Mouse (Mus musculus) frontal cortex, postnatal 14 days (tissue): ENCODE measurements around the gene Tmem82.

ENCODE experiments used
- DNase-seq, 2 experiments: peaks; one replicate each; pipeline ENCODE4 v3.0.0; 2022; ENCODE audit warnings: low spot score in 2 of 2

Tmem82 gene

GRCm38 (mm10) chr4:141614946-141615345 is 3.5 kb downstream of the Tmem82 start:
- DNase-seq: no peak

DNA sequence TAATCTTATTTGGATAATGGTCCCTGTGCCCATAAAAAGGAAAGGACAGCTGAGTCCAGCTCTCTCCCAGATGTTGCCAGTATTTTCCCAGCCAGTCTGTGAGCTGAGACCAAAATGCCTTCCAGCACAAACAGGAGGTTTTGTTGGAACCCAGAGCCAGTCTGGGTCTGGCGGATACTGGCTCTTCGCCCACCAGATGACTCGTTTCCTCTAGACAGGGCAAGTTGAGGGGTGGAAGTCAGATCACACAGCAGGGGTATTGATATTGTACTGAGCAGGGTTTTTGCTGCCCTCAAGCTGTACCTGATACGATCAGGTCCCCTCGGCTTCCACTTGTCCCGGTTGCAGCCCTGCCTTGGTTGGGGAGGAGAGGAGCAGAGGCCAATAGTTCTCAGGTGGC is 8.9 kb downstream of the Tmem82 start:
- DNase-seq: no peak

GRCm38 (mm10) chr4:141605861-141606260 is 12.6 kb downstream of the Tmem82 start, which contains the start of gene Fblim1:
Gene Fblim1 (minus strand): TSS chr4:141606096.
- DNase-seq: no peak

DNA sequence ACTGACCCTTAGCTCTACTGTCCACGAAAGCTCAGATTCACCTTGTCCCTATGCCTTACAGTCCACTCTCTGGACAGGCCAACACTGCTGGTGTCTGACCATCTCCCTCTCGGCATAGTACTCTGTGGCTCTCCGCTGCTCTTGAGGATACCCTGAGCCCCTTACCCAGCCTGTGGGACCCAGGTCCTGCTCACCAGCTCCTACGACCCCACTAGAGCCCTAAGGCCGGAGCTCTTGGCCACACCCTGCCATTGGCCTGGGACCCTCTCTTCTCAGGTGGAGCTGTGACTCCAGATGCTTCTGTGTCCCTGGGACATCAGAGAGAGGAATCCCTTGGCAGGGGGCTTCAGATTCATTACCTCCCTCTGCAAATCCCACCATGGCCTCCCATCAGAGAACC is 13.0 kb downstream of the Tmem82 start:
- no peak for DNase-seq

DNA sequence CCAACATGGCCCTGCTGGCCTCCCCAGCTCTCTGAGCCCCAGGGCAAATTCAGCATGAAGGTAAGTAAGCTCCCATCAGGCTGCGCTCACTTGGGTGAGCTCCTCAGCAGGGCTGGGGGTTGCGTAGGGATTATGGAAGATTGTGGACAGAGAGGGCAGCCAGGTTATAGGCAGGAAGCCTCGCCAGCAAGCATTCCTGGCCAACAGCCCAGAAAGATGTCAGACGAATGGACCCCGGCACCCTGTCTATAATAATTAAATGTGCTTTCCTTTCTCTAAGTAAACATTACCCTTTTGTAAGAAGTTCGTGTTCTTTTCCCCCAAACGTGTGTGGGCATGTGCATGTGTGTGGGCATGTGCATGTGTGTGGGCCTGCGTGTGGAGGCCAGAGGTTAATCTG is 13.9 kb downstream of the Tmem82 start:
- DNase-seq: no peak

GRCm38 (mm10) chr4:141603921-141604320 is 14.5 kb downstream of the Tmem82 start:
- DNase-seq: no peak

DNA sequence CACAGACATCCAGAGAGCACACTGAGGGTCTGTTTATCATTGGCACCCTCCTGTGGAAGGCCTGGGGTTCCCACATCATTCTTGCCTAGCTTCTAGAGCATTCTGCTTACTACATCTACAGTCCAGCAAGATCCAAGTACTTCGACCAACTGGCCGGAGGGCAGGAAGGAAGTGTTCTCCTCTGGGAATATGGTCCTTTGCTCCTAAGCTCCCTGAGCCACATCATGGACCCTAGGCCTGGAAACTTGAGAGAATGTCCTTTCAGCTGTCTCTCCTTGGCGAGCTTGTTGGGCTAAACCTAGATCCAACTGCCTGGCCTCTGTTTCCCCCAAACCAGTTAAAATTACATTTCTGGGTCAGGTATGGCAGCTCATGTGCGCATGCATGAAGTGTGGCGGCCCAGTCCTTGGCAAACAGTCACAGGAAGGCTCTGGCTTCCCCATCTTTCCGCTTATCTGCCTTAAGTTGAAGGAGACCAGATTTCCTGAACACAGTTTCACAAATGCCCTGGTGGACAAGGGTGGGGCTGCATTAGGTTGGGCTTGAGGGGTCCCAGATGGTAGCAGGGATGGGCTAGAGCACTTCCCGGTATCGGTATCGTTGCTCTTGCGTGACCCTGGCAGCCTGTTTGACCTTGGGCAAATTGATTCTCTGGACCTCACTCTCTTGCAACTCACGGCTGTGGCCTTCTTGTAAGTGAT is 15.8 kb downstream of the Tmem82 start:
- no peak for DNase-seq

DNA sequence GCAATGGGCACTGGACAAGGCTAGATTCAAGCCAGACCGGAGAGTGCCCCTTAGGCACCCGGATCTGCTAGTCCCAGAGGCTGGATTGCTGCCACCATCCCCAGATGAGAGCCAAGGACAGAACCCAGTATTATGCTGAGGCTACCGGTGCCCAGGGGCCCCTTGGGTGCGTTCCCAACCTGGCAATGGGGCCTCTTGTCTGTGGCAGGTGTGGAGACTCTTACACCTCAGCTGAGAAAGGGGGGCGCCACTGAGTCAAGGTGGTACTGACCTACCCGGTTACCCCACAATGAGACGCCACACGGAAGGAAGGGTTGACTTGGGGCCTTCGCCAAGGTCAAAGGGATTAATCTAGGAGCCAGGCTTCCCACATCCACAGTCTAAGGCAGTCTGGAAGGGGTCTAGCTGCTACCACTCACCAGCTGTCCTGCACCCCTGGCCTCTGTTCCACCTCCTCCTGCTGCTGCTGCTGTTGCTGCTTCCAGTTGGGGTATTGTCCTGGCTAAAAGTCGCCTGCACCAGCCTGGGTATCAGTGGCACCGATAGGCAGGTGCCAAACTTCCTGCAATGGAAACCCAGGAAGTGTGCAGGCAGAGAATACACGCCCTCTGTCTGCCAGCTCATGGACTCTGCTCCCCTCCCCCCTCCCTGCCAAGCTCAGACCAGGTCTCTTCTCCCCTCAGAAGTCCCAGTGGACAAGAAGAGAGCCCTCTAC is 17.1 kb downstream of the Tmem82 start:
- DNase-seq: no peak

GRCm38 (mm10) chr4:141600364-141600763 is 18.1 kb downstream of the Tmem82 start:
- DNase-seq: no peak

DNA sequence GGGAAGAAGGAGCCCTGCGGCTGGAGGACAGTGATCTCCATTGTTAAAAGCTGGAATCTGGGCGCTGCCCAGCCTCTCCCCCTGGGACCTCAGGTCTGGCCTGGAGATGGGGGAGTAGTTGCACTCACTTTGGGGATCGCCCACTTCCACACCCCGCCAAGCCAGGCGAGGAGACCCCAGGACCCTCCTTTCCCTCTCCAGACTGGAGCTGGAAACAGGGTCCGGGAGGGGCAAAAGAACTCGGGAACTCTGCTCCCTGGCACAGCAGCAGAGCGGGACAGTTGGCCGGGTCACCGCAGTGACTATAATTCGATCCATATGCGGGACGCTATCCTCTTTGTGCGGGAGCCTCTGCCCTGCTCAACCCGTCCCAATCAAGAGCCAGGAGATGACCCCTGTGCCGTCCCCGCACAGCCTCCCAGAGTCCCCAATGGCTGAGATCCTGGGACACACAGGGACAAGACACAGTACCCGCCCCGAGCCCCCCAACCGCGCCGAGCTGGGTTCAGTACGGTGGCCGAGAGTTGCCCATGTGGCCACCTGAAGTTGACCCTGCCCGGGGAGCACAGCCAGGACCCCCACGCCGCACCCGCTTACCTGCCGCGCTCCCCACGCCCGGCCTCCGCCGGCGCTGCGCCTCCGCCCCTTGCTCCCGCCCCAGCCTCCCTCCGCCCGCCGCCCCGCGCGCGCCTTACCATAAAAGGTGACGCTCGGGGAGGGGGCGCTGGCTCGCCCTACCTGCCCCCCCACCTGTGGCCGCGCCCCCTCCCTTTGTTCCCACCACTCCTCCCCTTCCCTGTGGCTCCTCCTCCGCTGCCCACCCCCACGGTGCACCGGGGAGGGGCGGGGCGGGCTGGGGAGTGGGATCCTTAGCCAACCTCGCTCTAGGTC is 18.9 kb downstream of the Tmem82 start:
- DNase-seq: no peak

- no peak for DNase-seq
These were observed 19.6 kb downstream of the Tmem82 start for GRCm38 (mm10) chr4:141598894-141599250.

DNA sequence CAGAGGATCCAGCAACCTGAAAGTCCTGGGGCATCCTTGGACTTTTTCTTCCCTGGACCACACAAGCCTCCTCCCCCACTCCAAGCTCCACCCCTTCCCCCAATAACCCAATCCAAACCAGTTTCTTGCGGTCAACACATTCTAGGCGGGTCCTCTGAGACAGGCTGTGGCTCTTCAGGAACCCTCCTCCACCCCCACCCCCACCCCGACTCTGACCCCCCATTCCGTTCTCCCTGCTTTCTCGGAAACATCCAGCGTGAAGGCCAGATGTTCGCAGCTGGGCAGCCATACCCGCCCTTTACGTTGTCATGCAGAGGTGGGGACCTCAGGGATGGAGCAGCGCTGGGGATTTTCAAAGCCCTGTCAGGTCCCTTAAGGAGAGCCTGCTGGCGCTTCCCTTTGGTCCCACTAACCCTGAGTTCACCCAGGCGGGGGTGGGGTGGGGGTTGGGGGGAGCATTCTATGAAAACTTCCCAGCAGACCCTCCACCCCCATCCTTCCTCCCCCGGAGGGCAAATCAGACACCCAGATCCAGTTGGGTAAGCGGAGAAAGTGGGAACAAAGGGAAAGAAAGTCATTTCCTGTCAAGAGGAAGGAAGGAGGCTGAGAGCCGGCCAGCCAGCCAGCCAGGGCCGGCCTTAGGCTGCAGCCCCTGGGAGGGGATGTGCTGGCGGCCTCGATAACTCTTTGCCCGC is 20.1 kb downstream of the Tmem82 start:
- DNase-seq: no peak

- DNase-seq: no peak
These were observed 21.6 kb downstream of the Tmem82 start for GRCm38 (mm10) chr4:141596700-141597328.

- no peak for DNase-seq
These were observed 22.7 kb downstream of the Tmem82 start for GRCm38 (mm10) chr4:141595605-141596268.

GRCm38 (mm10) chr4:141595138-141595537 is 23.3 kb downstream of the Tmem82 start:
- no peak for DNase-seq

GRCm38 (mm10) chr4:141591547-141591946 is 26.9 kb downstream of the Tmem82 start:
- DNase-seq: no peak

- DNase-seq: no peak
These were observed 34.5 kb downstream of the Tmem82 start for GRCm38 (mm10) chr4:141583919-141584318.

DNA sequence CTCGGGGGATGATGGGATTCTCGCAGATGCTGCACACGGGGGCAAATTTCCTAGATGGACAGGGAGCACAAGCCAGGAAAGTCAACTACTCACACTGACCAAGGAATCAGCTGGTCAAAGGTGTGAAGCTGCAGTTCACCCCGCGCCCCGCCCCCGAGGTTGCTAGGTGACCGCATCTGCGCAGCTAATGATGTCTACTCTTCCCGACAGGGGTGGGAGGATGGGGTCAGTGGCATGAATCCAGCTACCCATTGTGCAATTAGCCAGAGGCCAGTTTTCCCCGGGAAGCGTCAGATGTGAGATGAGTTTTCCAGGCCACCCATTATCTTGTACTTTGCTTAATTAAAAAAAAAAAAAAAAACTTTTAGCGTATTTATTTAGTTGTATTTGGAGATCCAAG is 37.4 kb downstream of the Tmem82 start:
- DNase-seq: no peak

DNA sequence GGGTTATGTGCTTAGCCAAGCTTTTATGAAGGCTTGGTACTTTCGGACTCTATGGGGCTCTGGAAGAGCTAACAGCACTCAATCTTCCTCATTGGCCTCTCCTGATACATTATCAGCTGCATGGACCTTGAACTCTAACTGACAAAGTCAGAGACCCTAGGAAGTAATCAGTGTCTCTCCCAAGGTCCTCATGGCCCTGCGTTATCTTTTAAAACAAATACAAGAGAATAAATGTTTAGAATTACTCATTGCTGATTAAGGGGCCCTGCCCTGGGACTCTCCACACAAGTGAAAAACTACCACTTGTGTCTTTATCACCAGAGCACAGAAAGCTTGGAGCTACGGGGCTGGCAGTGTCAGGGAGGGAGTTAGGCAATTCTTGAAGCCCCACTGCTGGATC is 39.6 kb downstream of the Tmem82 start:
- DNase-seq: no peak

GRCm38 (mm10) chr4:141576877-141577276 is 41.6 kb downstream of the Tmem82 start:
- DNase-seq: no peak

- DNase-seq: no peak
These were observed 42.0 kb downstream of the Tmem82 start for GRCm38 (mm10) chr4:141576404-141576803.
